Mouse (Mus musculus) intestine, embryonic 14.5 days (tissue): ENCODE results near the gene Dbr1. TPM values are rescaled to one million over a fixed set of nuclear protein-coding genes. Genes with fewer than 3 reads are reported as not detected.

Experiments
- polyA plus RNA-seq: library from polyadenylated mRNA; unstranded; fragments of >200 nt; fragmentation: Nextera tagmentation; extraction: Ambion mirVana; gene quantifications from 2 replicates; pipeline ENCODE4 v1.2.1, GENCODE M21; 2014

Dbr1 gene
- polyA plus RNA-seq, 1 experiment from 2014 or later, result 27.8 TPM

Other genes starting within 250 kb of the Dbr1 start
- 0.24 and 0.38 TPM in 2 replicates for gene Esyt3, start 217.2 kb upstream of the Dbr1 start, polyA plus RNA-seq
- 11.8 and 13.2 TPM in 2 replicates for gene Mras, start 138.4 kb upstream of the Dbr1 start, polyA plus RNA-seq
- gene Nme9, start 124.3 kb upstream of the Dbr1 start, polyA plus RNA-seq, result not detected in 2 replicates
- gene Armc8, start 6.9 kb upstream of the Dbr1 start, polyA plus RNA-seq, result 28.9 and 32.5 TPM in 2 replicates
- gene A4gnt, start 36.7 kb downstream of the Dbr1 start, polyA plus RNA-seq, result 0.08 and 0.12 TPM in 2 replicates
- 14.3 and 15.1 TPM in 2 replicates for gene Dzip1l, start 53.7 kb downstream of the Dbr1 start, polyA plus RNA-seq
- gene Cldn18, start 141.5 kb downstream of the Dbr1 start, polyA plus RNA-seq, result 3.5 and 5.1 TPM in 2 replicates